Mouse (Mus musculus): Measurements from ENCODE around the gene Grik4.

Gene Grik4

GRCm38 (mm10) chr9:42573616-42574350, 370.5 kb downstream of the Grik4 start:
- no peak for DNase-seq (ENCODE audit: low spot score in 2 of 2)

- DNase-seq (ENCODE audit: low spot score in 2 of 2), result peak; percentile 14 to 61
These were observed 371.1 kb downstream of the Grik4 start for GRCm38 (mm10) chr9:42573180-42573579.

GRCm38 (mm10) chr9:42565921-42566320, 378.4 kb downstream of the Grik4 start:
- DNase-seq (ENCODE audit: low spot score in 2 of 2), result no peak

- no peak for DNase-seq (ENCODE audit: low spot score in 2 of 2)
These were observed 389.1 kb downstream of the Grik4 start for GRCm38 (mm10) chr9:42555186-42555585.

- DNase-seq (ENCODE audit: low spot score in 2 of 2), result peak; percentile 44 to 70
These were observed 394.2 kb downstream of the Grik4 start for GRCm38 (mm10) chr9:42550116-42550515.

GRCm38 (mm10) chr9:42548981-42549380, 395.3 kb downstream of the Grik4 start:
- DNase-seq (ENCODE audit: low spot score in 2 of 2), result no peak

DNA sequence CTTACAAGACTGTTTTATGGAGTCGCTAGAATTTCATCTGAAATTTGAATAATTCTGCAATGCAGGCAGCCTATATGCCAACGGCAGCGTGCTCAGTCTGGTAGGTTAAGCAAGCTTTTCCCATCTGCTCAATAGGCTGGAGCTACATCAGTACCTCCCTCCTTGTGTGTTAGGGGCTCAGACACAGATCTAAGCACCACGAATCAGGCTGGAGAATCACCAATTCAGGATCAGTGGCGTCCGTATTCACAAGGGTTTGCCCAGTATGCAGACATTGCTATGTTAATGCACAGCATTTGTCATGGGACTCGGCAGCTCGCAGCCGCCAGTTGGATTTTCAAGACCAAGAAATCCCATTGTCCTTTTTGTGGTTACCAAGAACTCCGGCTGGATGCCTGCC, 399.8 kb downstream of the Grik4 start:
- DNase-seq (ENCODE audit: low spot score in 2 of 2), result no peak

- DNase-seq (ENCODE audit: low spot score in 2 of 2), result no peak
These were observed 410.8 kb downstream of the Grik4 start for GRCm38 (mm10) chr9:42533491-42533890.

GRCm38 (mm10) chr9:42533041-42533440, 411.3 kb downstream of the Grik4 start:
- DNase-seq (ENCODE audit: low spot score in 2 of 2), result no peak

DNA sequence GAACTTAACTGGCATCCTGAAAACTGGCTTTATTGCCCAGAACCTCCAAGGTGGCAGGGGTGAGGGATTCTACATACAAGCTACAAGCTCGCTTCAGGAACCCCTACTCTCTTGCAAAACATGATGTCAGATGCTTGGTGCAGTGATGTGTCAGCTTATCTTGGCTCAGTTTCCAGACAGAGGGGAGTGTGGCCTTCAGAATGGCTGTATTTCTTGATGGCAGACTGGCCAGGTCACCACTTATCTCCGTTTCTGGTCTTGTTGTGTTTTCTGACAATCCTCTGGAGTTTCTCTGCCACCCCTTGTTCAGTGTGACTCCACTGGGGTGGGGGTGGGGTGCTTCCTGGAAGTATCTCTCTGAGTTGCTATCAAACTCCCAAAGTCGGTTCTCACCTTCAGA, 412.3 kb downstream of the Grik4 start:
- no peak for DNase-seq (ENCODE audit: low spot score in 2 of 2)

DNA sequence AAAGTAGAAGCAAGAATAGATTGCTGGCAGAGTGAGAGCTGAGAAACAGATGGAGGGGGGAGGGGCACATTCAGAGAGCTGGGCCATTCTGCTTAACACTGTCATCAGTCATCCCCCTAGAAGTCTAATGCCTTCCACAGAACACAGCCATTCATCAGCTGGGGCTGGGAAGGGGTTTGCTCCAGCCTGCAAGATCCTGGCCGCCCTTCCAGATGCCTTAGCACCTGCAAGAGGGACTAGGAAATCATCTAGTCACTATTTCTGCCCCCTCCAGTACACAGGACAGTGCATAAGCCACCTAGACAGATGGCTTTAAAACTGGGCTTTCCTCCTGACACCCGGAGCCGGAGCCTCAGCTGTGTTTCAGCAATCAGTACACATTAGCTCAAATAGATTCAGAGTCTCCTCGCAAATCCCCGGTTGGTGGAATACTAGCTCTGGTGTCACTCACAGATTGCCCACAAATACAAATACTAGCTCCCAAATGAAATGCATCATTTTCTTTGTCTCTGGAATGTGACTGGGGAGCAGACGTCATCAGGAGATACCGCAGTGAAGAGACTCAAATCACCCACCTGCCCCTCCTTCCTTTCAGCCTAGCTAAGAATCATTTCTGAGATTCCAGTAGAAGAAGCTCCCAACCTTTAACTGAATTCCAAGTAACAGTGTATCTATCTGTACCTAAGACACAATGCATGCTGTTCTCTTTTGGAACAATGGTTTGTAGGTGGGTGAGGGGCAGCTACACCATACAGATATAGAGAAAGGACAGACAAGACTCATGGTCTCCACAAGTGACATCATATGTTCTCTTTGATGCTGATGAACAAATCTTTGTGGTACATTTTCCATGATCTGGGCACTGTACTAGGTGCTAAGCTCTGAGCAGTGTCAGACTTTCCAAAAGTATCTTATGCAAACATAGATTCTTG, 413.8 kb downstream of the Grik4 start:
- DNase-seq (ENCODE audit: low spot score in 2 of 2), result no peak

GRCm38 (mm10) chr9:42520587-42521084, 423.7 kb downstream of the Grik4 start:
- peak in 1 of 2 experiments; percentile 17 for DNase-seq (ENCODE audit: low spot score in 2 of 2)

DNA sequence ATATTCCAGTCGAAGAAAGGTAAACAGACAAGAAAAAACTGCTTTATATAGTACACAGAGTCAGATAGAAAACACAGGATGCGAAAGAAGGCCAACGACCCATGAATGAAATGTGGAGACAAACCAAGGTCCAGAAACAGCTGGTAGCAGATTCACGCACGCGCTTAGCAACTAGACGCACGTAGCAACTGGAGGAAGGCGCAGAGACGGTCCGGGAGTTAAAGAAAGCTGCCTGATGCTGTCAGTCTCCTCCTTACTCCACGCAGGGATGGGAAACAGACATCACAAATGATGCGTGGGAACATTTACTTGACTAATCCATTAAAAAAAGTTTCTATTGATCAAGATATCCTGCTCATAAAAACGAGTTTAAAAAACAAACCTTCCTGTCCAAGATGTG, 426.1 kb downstream of the Grik4 start:
- no peak for DNase-seq (ENCODE audit: low spot score in 2 of 2)

DNA sequence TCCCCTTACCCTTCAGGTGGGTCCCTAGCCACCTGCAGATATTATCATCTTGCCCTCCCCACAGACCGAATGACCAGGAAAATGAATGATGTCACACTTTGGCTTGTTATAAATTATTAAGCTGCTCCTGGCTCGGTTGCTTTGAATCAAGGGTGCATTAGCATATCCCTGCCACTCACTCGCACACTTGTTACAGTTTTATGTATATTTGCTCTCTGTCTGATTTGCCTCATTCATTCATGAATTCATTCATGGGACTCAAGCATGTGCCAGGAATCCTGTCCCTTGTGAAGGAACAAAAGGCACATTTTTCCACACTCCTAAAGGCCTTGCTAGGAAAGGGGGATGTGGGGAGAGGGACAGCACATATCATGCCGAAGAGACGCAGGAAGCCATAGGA, 431.1 kb downstream of the Grik4 start:
- no peak for DNase-seq (ENCODE audit: low spot score in 2 of 2)

DNA sequence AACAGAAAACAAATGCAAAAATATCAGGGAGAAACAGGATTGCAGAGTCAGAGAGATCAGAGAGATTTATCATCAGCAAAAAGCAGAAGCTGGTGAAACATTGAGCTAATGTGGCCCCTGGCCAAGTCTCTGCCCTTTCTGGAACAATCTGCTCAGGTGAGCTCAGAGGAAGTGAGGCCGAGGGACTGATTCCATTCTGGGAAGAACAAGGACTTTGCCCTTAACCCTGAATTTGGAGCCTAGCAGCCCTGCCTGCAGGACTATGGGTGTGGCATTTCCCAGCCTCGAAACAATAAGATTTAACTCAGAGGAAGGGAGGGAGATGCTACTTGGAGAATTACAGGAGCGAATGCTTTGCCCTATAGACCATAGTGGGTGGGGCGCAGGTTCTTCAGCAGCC, 432.0 kb downstream of the Grik4 start:
- DNase-seq (ENCODE audit: low spot score in 2 of 2), result no peak

- no peak for DNase-seq (ENCODE audit: low spot score in 2 of 2)
These were observed 436.1 kb downstream of the Grik4 start for GRCm38 (mm10) chr9:42508235-42508634.

- no peak for DNase-seq (ENCODE audit: low spot score in 2 of 2)
These were observed 436.6 kb downstream of the Grik4 start, which contains the start of gene Tbcel for GRCm38 (mm10) chr9:42507709-42508108. TSS of gene Tbcel (minus strand) at chr9:42507809.

- no peak for DNase-seq (ENCODE audit: low spot score in 2 of 2)
These were observed 437.3 kb downstream of the Grik4 start for GRCm38 (mm10) chr9:42507022-42507421.

DNA sequence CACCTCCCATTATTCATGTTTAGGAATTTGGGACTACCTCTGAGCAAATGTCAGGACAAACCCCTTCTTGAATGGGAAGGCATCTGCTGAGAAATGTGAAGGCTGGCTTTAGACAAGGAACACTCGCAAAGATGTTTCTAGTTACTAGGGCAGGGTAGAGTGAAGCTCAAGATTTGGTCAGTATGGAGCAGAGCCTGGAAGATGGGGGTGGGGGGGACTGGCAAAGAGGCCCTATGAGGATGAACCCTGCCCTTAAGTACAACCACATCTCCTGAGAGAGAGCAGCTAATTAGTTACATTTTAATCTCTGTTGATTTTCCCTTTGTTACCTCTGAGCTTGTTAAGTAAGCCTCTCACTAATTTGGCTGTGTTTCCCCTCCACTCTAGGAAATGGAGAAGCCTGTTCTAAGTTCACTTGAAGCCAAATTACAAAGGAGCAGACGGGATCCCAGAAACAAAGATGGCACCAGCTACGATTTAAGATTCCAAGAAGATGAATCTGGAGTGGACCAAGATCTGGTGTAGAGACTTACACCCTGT, 439.3 kb downstream of the Grik4 start:
- no peak for DNase-seq (ENCODE audit: low spot score in 2 of 2)

DNA sequence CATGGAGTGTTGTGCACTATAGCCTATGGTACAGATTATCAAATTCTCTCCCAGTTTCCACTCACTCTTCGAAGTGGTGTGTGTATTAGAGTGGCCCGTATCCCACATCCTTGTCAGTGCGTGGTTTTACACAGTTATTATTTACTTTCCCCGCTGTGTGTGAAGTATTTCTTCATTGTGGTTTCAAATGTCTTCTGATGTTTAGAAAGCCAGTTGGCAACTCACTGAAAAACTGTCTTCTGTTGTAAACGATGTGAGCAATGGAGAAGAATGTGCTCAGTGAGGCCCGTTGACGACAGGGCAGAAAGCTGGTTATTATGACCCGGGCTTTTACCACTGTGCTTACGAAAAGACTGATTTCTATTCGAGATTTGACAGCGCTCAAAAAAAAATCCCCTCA, 439.7 kb downstream of the Grik4 start:
- DNase-seq (ENCODE audit: low spot score in 2 of 2), result no peak

DNA sequence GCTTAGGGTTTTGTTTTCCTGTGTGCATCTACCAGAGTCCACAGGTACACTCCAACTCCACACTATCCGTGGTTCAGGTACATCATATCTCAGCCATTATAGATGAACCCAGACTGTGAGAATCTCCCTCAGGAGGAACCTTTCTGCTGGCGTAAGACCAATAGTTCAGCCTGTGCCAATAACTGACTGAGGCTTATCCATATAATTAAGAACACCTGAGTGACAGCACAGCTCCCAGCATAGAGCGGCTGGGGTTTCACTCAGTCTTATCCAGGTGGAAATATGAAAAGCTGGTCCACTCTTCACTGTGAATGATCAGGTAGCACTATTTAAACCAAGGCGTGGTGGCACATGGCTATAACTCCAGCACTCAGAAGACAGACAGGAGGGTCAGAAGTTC, 440.6 kb downstream of the Grik4 start:
- DNase-seq (ENCODE audit: low spot score in 2 of 2), result no peak

- DNase-seq (ENCODE audit: low spot score in 2 of 2), result no peak
These were observed 448.0 kb downstream of the Grik4 start for GRCm38 (mm10) chr9:42496296-42496695.
